Mouse (Mus musculus) layer of hippocampus, postnatal 14 days (tissue): ENCODE results near the gene Cts8. TPM values are rescaled to one million over a fixed set of nuclear protein-coding genes. Genes with fewer than 3 reads are reported as not detected.
A peak's percentile ranks its signal among the peaks of the same experiment; 100 is the strongest.

ENCODE experiments used
- DNase-seq, 2 experiments: peaks; one replicate each; pipeline ENCODE4 v3.0.0; 2021 to 2022; ENCODE audit warnings: low spot score in 2 of 2, mixed read lengths in 1 of 2
- long read RNA-seq, 2 experiments: library from polyadenylated mRNA; stranded (forward); transcript quantifications; one replicate each; pipeline ENCODE4 v2.0.0; 2021
- total RNA-seq, 2 experiments: library from RNA; stranded (reverse); gene quantifications; 2 replicates each; pipeline ENCODE4 v1.2.3; 2021

Cts8 gene
- not detected for total RNA-seq
- long read RNA-seq, experiment 1 = 0 reads
- long read RNA-seq, experiment 2 = 0 reads

GRCm38 (mm10) chr13:61255258-61255657 is at the start of gene Cts8:
Gene Cts8 (minus strand): TSS chr13:61255358.
- no peak for DNase-seq

DNA sequence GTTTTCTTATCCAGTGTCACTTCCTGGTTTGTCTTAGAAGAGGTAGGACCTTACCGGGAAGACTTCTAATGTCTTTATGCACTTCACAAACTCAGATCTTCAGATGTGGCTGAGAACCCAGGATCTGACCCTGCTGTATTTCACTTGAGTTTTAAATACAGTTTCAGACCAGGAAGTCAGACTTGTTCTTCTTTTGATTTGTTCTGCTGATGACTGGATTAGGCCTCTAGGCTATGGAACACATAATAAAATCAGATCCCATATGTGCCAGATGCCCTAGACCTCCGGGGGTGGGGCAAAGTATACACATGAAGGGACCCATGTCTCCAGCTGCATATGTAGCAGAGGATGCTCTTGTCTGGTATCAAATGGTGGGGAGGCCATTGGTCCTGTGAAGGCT is 33.6 kb upstream of the Cts8 start, which contains the start of gene Gm49398:
TSS of gene Gm49398 (minus strand) at position 101 of the 400 bp plus-strand sequence.
- no peak for DNase-seq

DNA sequence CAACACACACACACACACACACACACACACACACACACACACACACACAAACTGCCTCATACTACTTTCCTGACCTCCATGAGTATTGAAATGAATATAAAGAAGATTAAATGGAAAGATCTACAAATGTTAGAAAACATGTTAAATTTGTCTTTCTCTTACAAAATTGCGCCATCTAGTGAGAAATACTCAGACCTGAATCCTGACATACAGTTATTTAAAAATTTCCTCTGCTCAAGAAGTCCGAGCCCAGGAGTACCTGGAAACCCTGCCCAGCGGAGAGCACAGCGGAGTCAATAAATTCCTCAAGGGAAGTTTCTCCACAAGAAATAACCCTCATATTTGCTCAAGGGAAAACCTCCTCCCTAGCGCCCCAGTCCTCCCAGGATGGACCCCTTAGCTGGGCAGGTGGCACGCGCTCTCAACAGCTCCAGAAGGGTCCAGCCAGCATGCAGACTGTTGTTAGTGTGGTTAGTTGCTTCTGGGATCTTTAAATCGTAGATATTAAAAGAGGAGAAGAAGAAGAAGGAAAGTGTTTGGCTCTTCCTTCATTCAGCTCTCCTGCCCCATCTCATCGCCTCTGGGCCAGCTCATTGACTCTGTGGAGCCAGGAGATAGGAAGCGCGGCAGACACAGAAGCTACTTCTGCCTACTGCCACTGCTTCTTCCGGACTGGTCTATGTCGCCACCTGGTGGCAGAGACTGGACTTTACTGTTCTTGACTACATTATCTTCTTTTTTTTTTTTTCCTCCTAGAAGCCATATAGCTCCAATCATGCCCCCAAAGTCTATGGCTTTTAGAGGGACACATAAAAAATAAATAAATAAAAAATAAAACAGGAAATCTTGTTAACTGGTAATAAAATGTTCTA is 13.8 kb downstream of the Cts8 start:
- peak; percentile 1 to 22 for DNase-seq

- no peak for DNase-seq
Observed at GRCm38 (mm10) chr13:61203310-61203709, 51.8 kb downstream of the Cts8 start, which contains the start of gene Cts6. Gene Cts6 (minus strand): TSS chr13:61203410.

Other genes with a start within 250 kb of the Cts8 start
- not detected for gene Ctsj, start 249.4 kb downstream of the Cts8 start, total RNA-seq
- not detected for gene Ctsq, start 214.7 kb downstream of the Cts8 start, total RNA-seq
- not detected for gene Ctsr, start 91.1 kb downstream of the Cts8 start, total RNA-seq
- gene Cts6, start 51.9 kb downstream of the Cts8 start, total RNA-seq = not detected
- gene Gm49398, start 33.5 kb upstream of the Cts8 start, total RNA-seq = not detected
- gene Cts7, start 102.8 kb upstream of the Cts8 start, total RNA-seq = not detected